Mouse (Mus musculus): ENCODE data around the gene Fbxo24.

The Fbxo24 gene

GRCm38 (mm10) chr5:137628498-137629305, at the start of gene Fbxo24, which contains the start of the genes Lrch4 and Gm20605:
TSS of gene Fbxo24 (minus strand) at chr5:137629002.
TSS of gene Lrch4 (plus strand) at chr5:137629121.
TSS of gene Gm20605 (plus strand) at chr5:137629175.
- peak; percentile 100 for DNase-seq (ENCODE audit: low read depth, low spot score)

DNA sequence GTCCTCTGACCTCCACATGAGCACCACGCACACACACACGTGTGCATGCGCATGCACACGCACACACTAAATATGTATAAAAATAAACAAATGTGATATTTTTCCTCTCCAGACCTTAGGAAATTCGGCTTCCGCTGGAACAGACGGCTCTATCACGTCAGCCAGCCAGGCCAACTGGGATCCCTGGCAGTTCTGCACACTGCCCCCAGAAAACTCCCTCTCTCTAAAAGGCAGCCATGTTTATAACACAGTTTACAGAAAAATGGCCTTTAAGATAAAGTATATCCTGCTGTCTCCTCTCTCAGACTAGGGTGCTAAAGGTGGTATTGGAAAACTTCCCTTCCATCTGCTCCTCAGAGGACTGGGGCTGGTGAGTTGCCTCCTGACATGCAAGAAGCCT, 49.1 kb upstream of the Fbxo24 start:
- no peak for DNase-seq (ENCODE audit: low read depth, low spot score)

DNA sequence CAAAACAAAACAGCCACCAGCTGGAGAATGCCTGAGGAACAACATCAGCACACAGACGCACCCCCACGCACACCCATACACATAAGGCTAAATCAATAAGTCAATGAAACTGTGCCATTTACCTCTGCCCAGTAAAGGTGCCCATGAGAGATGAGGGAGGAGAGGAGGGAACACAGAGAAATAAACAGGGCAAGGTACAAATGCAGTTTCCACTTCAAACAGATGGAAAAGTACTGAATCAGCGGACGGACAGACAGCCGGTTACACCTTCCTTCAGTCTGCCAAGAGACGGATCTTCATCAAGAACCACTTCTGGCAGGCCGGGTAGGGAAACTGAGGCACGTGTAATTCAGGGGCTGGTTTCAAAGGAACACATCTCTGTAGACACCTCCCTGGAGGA, 46.0 kb upstream of the Fbxo24 start:
- DNase-seq (ENCODE audit: low read depth, low spot score) = no peak

DNA sequence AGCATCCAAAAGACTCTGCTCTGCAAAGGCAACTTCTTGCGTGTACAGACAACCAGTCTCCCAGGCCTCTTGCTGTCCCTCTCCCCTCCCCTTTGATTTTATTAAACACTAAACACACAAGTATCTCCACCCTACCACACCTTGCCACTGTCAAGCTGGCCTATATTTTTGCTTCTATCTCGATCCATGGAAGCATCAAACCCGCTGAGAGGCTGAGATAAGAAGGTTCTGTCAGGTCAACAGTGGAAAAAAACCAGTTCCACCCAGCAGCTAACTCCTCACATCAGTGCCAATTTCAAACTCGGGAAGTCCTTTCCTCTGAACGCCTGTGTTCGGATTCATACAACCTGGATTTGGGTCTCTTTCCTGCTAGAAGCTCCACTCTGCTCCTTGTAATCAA, 44.2 kb upstream of the Fbxo24 start:
- no peak for DNase-seq (ENCODE audit: low read depth, low spot score)

GRCm38 (mm10) chr5:137672361-137672760, 43.6 kb upstream of the Fbxo24 start:
- no peak for DNase-seq (ENCODE audit: low read depth, low spot score)

DNA sequence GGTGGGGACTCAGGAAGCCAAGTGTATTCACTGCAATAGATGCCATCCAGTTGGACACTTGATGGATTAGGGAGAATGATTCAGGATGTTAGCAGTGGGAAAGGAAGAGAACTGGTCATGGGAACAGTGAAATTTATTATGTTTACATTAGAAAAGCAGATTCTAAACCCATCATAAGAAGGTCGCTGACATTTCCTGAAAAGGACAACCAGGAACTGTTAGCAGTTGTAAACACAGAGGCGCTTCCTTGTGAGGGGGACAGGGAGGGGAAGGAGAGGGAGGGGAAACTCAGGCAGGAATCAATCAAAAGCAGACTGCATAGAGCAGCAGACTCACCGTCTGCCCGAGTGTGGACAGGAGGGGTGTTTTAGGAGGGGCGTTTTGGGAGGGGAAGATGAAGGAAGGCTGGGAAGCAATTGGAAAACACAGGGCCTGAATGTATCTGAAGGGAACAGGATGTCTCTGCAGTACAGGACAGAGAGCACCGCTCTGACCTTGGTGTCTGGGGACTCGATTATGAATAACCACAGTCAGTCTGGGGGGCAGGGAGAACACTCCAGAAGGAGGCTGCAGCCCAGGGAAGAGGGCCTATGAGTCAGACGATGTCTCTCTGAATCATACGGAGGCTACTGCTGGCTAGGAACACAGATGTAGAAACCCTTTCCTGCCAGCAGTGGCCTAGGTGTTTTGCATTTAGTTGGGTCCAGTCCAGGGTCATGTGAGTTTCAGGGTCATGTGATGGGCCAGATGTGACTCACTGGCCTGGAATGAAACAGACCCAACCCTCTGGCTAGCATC, 42.8 kb upstream of the Fbxo24 start:
- no peak for DNase-seq (ENCODE audit: low read depth, low spot score)

DNA sequence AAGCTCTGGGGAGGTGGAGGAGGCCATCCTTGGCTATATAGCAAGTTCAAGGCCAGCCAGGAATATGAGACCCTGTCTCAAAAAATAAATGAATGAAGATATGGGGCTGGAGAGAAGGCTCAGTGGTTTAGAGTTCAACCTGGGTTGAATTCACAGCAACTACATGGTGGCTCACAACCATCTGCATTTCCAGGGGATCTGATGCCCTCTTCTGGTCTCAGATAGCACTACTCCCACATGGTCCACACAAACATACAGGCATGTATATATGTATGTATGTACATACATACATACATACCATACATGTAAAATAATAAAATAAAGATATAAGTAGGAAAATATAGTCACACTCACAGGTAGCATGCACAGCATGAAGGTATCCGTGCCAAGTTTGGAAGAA, 41.4 kb upstream of the Fbxo24 start:
- peak; percentile 60 for DNase-seq (ENCODE audit: low read depth, low spot score)

DNA sequence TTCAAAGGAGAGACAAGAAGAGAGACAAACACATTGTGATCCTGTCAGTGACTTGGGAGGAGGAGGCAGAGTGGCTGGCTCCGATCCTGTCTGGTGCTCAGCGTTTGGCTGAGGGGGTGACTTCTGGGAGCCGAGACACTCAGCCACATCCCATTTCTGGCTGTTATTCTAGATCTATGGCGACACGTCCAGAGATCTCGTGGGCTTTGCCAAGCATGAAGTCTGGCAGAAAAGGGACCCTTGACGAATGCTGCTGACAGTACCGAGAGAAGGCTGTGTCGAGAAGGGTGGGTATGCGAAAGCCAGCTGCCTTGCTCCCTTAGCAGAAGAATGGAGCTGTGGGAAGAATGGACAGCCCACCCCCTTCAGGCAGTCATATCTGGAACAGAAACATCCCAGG, 40.2 kb upstream of the Fbxo24 start:
- no peak for DNase-seq (ENCODE audit: low read depth, low spot score)

DNA sequence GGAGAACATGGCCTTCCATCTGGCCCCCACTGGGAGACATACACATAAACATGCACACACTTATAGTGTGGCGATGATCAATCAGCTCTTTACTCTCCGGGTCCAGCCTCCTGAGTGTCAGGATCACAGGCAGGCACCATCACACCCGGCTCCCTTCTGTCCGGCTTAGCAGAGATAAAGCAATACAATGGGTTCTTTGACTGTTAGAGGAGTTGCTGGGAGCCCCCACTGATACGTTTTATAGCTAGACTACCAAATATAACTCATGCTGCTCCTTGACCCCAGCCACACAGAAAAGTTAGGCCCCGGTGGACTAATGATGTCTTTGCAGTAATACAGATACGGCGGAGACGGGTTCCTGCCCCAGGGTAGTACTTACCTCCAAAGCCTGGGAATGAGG, 34.3 kb upstream of the Fbxo24 start:
- DNase-seq (ENCODE audit: low read depth, low spot score) = no peak

DNA sequence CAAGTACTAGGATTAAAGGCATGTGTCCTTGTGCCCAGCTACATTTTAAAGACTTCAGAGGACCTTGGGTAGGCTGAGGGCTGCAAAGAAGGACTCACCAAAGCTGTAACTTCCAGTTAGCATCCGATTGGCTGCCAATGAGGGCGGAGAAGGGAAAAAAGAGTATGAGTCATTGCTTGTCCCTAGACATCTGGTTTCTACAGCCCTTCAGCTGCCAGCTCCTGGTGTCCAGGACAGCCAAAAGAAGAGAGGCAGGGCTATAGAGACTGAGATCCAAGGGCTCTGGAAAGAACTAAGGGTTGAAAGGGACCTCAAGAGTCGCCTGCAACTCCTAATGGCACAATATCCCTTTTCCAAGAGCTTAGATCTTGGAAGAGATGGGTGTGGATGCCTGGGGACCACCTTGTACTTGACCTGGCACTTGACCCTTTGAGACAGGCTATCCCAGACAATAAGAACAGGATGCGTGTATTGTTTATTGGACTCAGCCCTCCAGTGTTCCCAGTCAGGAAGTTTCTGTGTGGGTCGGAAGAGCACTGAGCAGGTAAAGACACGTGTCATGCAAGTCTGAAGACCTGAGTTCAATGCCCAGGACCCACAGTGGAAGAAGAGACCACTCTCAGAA, 31.4 kb upstream of the Fbxo24 start:
- no peak for DNase-seq (ENCODE audit: low read depth, low spot score)

DNA sequence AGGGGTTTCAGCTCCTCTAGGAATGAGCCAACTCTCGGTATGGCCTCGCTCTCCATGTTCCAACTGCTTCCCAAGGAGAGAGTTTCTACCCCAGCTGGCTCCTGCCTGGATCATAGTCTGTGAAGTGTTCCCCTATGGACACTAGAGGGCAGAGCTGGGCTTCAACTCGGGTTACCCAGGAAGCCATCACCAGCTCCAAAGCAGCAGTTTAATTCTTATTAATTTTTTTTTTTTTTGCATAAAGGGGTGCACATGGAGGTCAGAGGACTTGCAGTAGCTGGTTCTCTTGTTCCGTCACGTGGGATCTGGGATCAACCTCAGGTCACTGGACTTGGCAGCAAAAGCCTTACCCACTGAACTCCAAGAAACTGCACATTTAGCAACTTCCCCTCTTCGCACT, 28.2 kb upstream of the Fbxo24 start:
- DNase-seq (ENCODE audit: low read depth, low spot score) = peak; percentile 82

- peak; percentile 68 for DNase-seq (ENCODE audit: low read depth, low spot score)
These were observed 25.9 kb upstream of the Fbxo24 start for GRCm38 (mm10) chr5:137654746-137655145.

GRCm38 (mm10) chr5:137653366-137653765, 24.6 kb upstream of the Fbxo24 start:
- no peak for DNase-seq (ENCODE audit: low read depth, low spot score)

GRCm38 (mm10) chr5:137652474-137652873, 23.7 kb upstream of the Fbxo24 start:
- DNase-seq (ENCODE audit: low read depth, low spot score) = peak; percentile 78

GRCm38 (mm10) chr5:137649669-137650571, 21.1 kb upstream of the Fbxo24 start:
- no peak for DNase-seq (ENCODE audit: low read depth, low spot score)

DNA sequence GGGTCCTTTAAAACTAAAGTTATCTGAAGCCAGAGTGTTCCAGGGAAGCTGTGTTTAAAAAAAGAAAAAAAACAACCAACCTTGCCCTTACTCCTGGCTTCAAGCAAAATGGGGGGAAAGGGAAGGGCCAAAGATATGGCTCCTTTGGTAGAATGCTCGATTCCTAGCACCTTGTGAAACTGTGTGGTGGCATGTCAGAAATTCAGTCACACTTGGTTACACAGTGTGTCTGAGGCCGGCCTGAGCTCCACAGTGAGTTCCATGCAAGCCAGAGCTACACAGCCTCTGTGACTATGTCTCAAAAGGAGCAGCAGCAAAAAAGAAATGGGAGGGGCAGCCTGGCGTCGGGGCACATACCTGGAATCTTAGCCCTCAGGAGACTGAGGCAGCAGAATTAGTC, 20.4 kb upstream of the Fbxo24 start:
- DNase-seq (ENCODE audit: low read depth, low spot score) = no peak

- peak; percentile 76 for DNase-seq (ENCODE audit: low read depth, low spot score)
These were observed 19.2 kb upstream of the Fbxo24 start for GRCm38 (mm10) chr5:137647827-137648601.

- DNase-seq (ENCODE audit: low read depth, low spot score) = peak; percentile 31
These were observed 16.9 kb upstream of the Fbxo24 start, which contains the start of gene Irs3 for GRCm38 (mm10) chr5:137645652-137646091. TSS of gene Irs3 (minus strand) at chr5:137645714.

DNA sequence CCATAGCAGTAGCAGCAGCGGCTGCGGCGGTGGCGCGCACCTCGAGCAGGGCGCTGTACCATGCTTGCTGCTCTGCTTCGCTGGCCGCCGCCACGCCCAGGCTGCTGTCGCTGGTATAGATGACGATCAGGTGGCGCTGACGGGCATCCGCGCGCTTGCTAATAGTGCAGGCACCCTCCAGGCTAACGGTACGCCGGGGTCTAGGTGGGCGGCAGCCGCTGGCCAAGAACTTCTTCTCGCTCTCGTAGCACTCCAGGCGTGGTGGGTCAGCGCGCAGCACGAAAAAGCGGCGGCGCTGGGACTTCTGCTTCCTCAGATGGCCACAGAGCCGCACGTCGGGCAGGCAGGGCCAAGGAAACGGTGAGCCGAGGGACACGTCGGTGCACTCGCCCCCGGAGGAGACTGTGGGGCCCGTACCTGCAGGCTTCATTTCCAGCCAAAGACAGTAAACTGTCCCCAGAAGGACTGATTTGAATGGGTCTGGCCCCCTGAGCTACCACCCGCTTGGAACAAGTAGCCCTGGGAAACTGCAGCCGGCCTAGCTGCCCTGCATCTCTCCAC, 16.4 kb upstream of the Fbxo24 start:
- peak; percentile 74 for DNase-seq (ENCODE audit: low read depth, low spot score)

GRCm38 (mm10) chr5:137644484-137644883, 15.7 kb upstream of the Fbxo24 start:
- DNase-seq (ENCODE audit: low read depth, low spot score) = no peak
